Mouse (Mus musculus) stomach, embryonic 16.5 days (tissue): Measurements from ENCODE around the gene Lrp11. TPM values are rescaled to one million over a fixed set of nuclear protein-coding genes. Genes with fewer than 3 reads are reported as not detected.

Source experiments
- ATAC-seq: fragments of 200-750 bp; cut with Nextera tagmentation; 2 replicates; pipeline ENCODE4 v1.8.0; 2017; ENCODE audit warnings: moderate number of reproducible peaks, moderate TSS enrichment; ENCODE audit not compliant: insufficient read depth, low FRiP score
- H3K27ac ChIP-seq: fragments of 300-500 bp; sonication (generic); 2 replicates; pipeline ENCODE4 v1.5.1; 2014; ENCODE audit warnings: low read length
- H3K27me3 ChIP-seq: fragments of 300-500 bp; sonication (generic); 2 replicates; pipeline ENCODE4 v1.6.1; 2014; ENCODE audit warnings: low read length, control low read depth, mixed read lengths; ENCODE audit not compliant: control insufficient read depth, insufficient read depth
- H3K36me3 ChIP-seq: fragments of 300-500 bp; sonication (generic); 2 replicates; pipeline ENCODE4 v1.6.1; 2014; ENCODE audit warnings: low read length; ENCODE audit not compliant: control insufficient read depth, insufficient read depth
- H3K4me1 ChIP-seq: fragments of 300-500 bp; sonication (generic); 2 replicates; pipeline ENCODE4 v1.6.1; 2014; ENCODE audit warnings: low read length, control low read depth, mixed read lengths; ENCODE audit not compliant: control insufficient read depth, insufficient read depth
- H3K4me2 ChIP-seq: fragments of 300-500 bp; sonication (generic); 2 replicates; pipeline ENCODE4 v1.6.1; 2014; ENCODE audit warnings: low read depth, low read length, mixed read lengths
- H3K4me3 ChIP-seq: fragments of 300-500 bp; sonication (generic); replicated peaks from 2 replicates; pipeline ENCODE4 v1.5.1; 2014; ENCODE audit warnings: mild to moderate bottlenecking, low read length
- H3K9ac ChIP-seq: fragments of 300-500 bp; sonication (generic); 2 replicates; pipeline ENCODE4 v1.6.1; 2014; ENCODE audit warnings: low read length
- H3K9me3 ChIP-seq: fragments of 300-500 bp; sonication (generic); replicated peaks from 2 replicates; pipeline ENCODE4 v1.6.1; 2016; ENCODE audit warnings: low read length, control low read depth; ENCODE audit not compliant: control insufficient read depth
- WGBS: fragments of 180-500 bp; shearing (Covaris S2); extraction: QIAGEN DNeasy Blood & Tissue Kit; methylation state at CpG from one replicate; pipeline ENCODE4 v1.1.7; 2014; 5-methylcytosine and 5-hydroxymethylcytosine counted together
- polyA plus RNA-seq: library from polyadenylated mRNA; unstranded; fragments of >200 nt; fragmentation: Nextera tagmentation; extraction: Ambion mirVana; gene quantifications from 2 replicates; pipeline ENCODE4 v1.2.1, GENCODE M21; 2015

The Lrp11 gene
- polyA plus RNA-seq, 1 experiment from 2014 or later = 2.9 TPM

GRCm38 (mm10) chr10:7645911-7646310, 56.3 kb downstream of the Lrp11 start:
- Histone ChIP-seq H3K27me3 (no peaks in the 10 kb centered on the region), H3K36me3 (peaks cover 16% of the 10 kb centered on the region; the same call in 1 of the 2 replicates), H3K4me3 (no peak overlapping the region), H3K9ac (no peak overlapping the region), H3K4me2 (no peak overlapping the region), H3K9me3 (no peaks in the 10 kb centered on the region), H3K4me1 (no peaks in the 10 kb centered on the region), H3K27ac (no peak overlapping the region)
- 90% methylated on average over 2 of the region's 2 CpGs for WGBS
- no peak for ATAC-seq

DNA sequence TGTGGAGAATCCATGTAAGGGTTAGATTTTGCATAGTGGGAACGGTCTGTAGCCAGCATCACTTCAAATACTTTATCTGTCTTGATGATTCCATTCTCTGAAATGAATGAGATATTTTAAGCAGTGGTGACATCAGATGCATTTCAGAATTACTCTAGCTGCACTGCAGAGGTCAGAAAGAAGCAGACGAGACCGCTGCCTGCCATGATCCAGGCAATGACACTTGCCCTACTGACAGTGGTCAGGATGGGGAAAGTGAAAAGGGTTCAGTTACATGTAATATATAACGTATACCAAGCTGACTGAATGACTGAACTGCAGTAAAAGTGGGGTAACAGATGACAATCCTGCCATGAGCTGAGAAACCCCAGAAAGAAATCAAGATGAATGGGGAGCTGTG, 59.5 kb downstream of the Lrp11 start:
- no peak overlapping the region for H3K9ac ChIP-seq
- H3K4me1 ChIP-seq = no peaks in the 10 kb centered on the region
- H3K27me3 ChIP-seq = no peaks in the 10 kb centered on the region
- WGBS = 85% methylated on average over 4 of the region's 4 CpGs
- peaks cover 8% of the 10 kb centered on the region; the same call in 1 of the 2 replicates for H3K36me3 ChIP-seq
- no peaks in the 10 kb centered on the region for H3K9me3 ChIP-seq
- H3K4me2 ChIP-seq = no peak overlapping the region
- no peak overlapping the region for H3K27ac ChIP-seq
- H3K4me3 ChIP-seq = no peak overlapping the region
- no peak for ATAC-seq

DNA sequence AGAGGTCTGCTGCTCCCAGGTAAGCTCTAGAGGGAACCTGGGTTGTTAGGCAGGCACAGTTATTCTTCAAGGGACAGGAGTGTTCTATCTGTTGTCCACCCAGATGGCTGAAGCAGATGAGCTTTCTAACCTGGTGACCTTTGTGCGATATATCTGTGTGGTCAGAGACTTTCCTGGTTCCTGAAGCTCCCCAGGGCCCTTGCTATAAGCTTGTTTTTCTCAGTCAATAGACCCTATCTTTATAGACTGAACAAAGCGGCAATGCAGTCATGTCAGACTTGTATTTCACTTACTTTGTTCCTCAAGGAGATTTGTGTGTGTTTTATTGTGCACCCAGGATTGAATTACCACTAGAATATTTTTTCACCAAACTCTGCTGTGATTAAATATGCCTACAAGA, 61.5 kb downstream of the Lrp11 start:
- Histone ChIP-seq H3K9me3 (no peaks in the 10 kb centered on the region), H3K4me2 (no peak overlapping the region), H3K36me3 (peaks cover 8% of the 10 kb centered on the region; the same call in 1 of the 2 replicates), H3K9ac (no peak overlapping the region), H3K27ac (no peak overlapping the region), H3K27me3 (no peaks in the 10 kb centered on the region), H3K4me1 (no peaks in the 10 kb centered on the region), H3K4me3 (no peak overlapping the region)
- no peak for ATAC-seq
- 90% methylated on average over 2 of the region's 2 CpGs for WGBS

- H3K27me3 ChIP-seq = no peaks in the 10 kb centered on the region
- H3K27ac ChIP-seq = peak overlapping the region; percentile 92
- no peaks in the 10 kb centered on the region for H3K36me3 ChIP-seq
- H3K4me1 ChIP-seq = peaks cover 10% of the 10 kb centered on the region
- whole genome bisulfite sequencing = under 1% methylated on average over 44 of the region's 44 CpGs
- peak overlapping the region; percentile 97 for H3K4me3 ChIP-seq
- H3K9ac ChIP-seq = peak overlapping the region; percentile 84
- peak; percentile 80 for ATAC-seq
- peak overlapping the region; percentile 81 for H3K4me2 ChIP-seq
- H3K9me3 ChIP-seq = no peaks in the 10 kb centered on the region
These were observed 73.0 kb downstream of the Lrp11 start for GRCm38 (mm10) chr10:7662471-7663141.

GRCm38 (mm10) chr10:7663159-7664026, 73.8 kb downstream of the Lrp11 start:
- peak overlapping the region; percentile 97 for H3K4me3 ChIP-seq
- peaks cover 17% of the 10 kb centered on the region for H3K4me1 ChIP-seq
- H3K9me3 ChIP-seq = no peaks in the 10 kb centered on the region
- peak overlapping the region; percentile 81 for H3K4me2 ChIP-seq
- H3K27me3 ChIP-seq = no peaks in the 10 kb centered on the region
- H3K36me3 ChIP-seq = no peaks in the 10 kb centered on the region
- ATAC-seq = peak; percentile 93
- H3K9ac ChIP-seq = peak overlapping the region; percentile 84
- 1% methylated on average over 61 of the region's 64 CpGs for WGBS
- peak overlapping the region; percentile 92 for H3K27ac ChIP-seq

DNA sequence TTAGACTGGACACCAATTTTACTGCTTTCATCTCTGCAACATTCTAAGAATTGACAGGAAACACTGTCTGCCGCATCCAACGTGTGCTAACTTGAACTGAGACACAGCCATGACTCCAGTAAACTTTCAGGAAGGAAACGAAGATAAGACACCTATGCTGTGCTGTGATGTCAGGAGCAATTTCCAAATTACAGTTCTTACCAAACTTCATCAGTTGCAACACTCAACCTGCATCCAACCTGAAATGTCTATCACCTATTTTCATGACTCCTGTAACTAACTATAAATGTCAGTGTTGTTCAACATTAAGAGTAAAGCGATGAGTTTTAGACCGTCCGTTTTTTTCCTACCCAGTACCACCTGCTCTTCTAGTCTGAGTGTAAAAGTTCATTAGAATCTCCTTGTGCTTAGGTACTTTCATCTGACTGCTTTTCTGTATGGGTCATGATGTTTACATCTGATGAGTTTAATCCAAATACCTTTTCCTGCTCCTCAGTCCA, 74.5 kb downstream of the Lrp11 start:
- Histone ChIP-seq H3K27me3 (no peaks in the 10 kb centered on the region), H3K36me3 (no peaks in the 10 kb centered on the region), H3K4me1 (peaks cover 19% of the 10 kb centered on the region), H3K9me3 (no peaks in the 10 kb centered on the region), H3K4me2 (peak overlapping the region; percentile 81), H3K9ac (peak overlapping the region; percentile 84), H3K4me3 (peak overlapping the region; percentile 97), H3K27ac (no peak overlapping the region)
- WGBS = 52% methylated on average over 6 of the region's 6 CpGs
- ATAC-seq = no peak

- Histone ChIP-seq H3K4me1 (peaks cover 19% of the 10 kb centered on the region), H3K27ac (no peak overlapping the region), H3K9ac (no peak overlapping the region), H3K27me3 (no peaks in the 10 kb centered on the region), H3K36me3 (peaks cover 5% of the 10 kb centered on the region), H3K4me2 (no peak overlapping the region), H3K9me3 (no peaks in the 10 kb centered on the region), H3K4me3 (no peak overlapping the region)
- no peak for ATAC-seq
- 83% methylated on average over 1 of the region's 1 CpGs for WGBS
These were observed 75.3 kb downstream of the Lrp11 start for GRCm38 (mm10) chr10:7664889-7665288.

DNA sequence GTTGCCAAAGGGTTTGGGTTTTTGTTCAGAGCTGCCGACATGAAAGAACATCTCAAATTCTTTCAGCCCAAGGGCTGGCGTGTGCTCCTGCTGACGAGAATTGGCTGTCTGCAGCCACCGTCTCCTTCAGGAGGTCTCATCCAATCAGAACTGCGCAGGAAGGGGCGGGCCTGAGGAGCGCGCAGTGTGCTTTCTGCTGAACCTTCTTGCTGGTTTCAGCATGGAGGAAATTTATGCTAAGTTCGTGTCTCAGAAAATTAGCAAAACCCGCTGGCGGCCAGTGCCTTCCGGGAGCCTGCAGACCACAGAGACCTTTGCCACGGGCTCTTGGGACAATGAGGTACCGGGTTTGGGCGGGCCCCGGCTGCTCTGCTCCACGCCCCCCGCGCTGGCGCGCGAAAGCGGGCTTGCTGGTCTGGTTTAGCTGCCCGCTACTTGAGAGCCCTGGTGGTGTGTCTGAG, 77.8 kb downstream of the Lrp11 start, which contains the start of gene Nup43:
Gene Nup43, plus strand, starts transcription at position 162 of the 461 bp plus-strand sequence.
- Histone ChIP-seq H3K9ac (peak within 1 kb of the TSS; percentile 84), H3K36me3 (peaks cover 5% of the 10 kb centered on the region), H3K27me3 (no peaks in the 10 kb centered on the region), H3K9me3 (no peaks in the 10 kb centered on the region), H3K27ac (peak within 1 kb of the TSS; percentile 76), H3K4me3 (peak within 1 kb of the TSS; percentile 86), H3K4me1 (peaks cover 15% of the 10 kb centered on the region), H3K4me2 (peak within 1 kb of the TSS; percentile 87)
- 0% methylated on average over 24 of the region's 24 CpGs for WGBS
- peak; percentile 82 for ATAC-seq

- H3K27me3 ChIP-seq = no peaks in the 10 kb centered on the region
These were observed 84.1 kb downstream of the Lrp11 start for GRCm38 (mm10) chr10:7673673-7674072.

More at GRCm38 (mm10) chr10:7673673-7674072, 84.1 kb downstream of the Lrp11 start:
- no peak overlapping the region for H3K4me3 ChIP-seq
- no peaks in the 10 kb centered on the region for H3K4me1 ChIP-seq
- ATAC-seq = no peak
- no peak overlapping the region for H3K9ac ChIP-seq
- H3K4me2 ChIP-seq = no peak overlapping the region
- no peak overlapping the region for H3K27ac ChIP-seq
- WGBS = 70% methylated on average over 1 of the region's 1 CpGs
- peaks cover 25% of the 10 kb centered on the region for H3K36me3 ChIP-seq
- H3K9me3 ChIP-seq = no peaks in the 10 kb centered on the region
